Mouse (Mus musculus) embryonic facial prominence, embryonic 12.5 days (tissue): ENCODE data around the gene Cnrip1. TPM values are rescaled to one million over a fixed set of nuclear protein-coding genes. Genes with fewer than 3 reads are reported as not detected.
"Not testable (repeated sequence)": the region's sequence is repeated elsewhere in the genome, so short reads cannot be mapped to it uniquely, and the experiment has no call there.

Source experiments
- ATAC-seq: fragments of 200-750 bp; cut with Nextera tagmentation; 2 replicates; pipeline ENCODE4 v1.8.0; 2017; ENCODE audit not compliant: insufficient number of reproducible peaks, insufficient read depth, low FRiP score, low TSS enrichment
- H3K27ac ChIP-seq: fragments of 300-500 bp; sonication (generic); 2 replicates; pipeline ENCODE4 v1.5.1; 2016; ENCODE audit warnings: mild to moderate bottlenecking
- H3K27me3 ChIP-seq: fragments of 300-500 bp; sonication (generic); 2 replicates; pipeline ENCODE4 v1.6.1; 2016; ENCODE audit warnings: mild to moderate bottlenecking, moderate library complexity
- H3K36me3 ChIP-seq: fragments of 300-500 bp; sonication (generic); 2 replicates; pipeline ENCODE4 v1.6.1; 2016; ENCODE audit warnings: mild to moderate bottlenecking
- H3K4me1 ChIP-seq: fragments of 300-500 bp; sonication (generic); 2 replicates; pipeline ENCODE4 v1.6.1; 2016
- H3K4me2 ChIP-seq: fragments of 300-500 bp; sonication (generic); replicated peaks from 2 replicates; pipeline ENCODE4 v1.6.1; 2016; ENCODE audit warnings: mild to moderate bottlenecking, moderate library complexity
- H3K4me3 ChIP-seq: fragments of 300-500 bp; sonication (generic); 2 replicates; pipeline ENCODE4 v1.5.1; 2016; ENCODE audit warnings: mild to moderate bottlenecking
- H3K9ac ChIP-seq: fragments of 300-500 bp; sonication (generic); 2 replicates; pipeline ENCODE4 v1.6.1; 2016; ENCODE audit warnings: mild to moderate bottlenecking, moderate library complexity
- H3K9me3 ChIP-seq: fragments of 300-500 bp; sonication (generic); 2 replicates; pipeline ENCODE4 v1.6.1; 2016; ENCODE audit warnings: mild to moderate bottlenecking, moderate library complexity
- WGBS: fragments of 180-500 bp; shearing (Covaris S2); methylation state at CpG from one replicate; pipeline ENCODE4 v1.1.7; 2016; 5-methylcytosine and 5-hydroxymethylcytosine counted together
- polyA plus RNA-seq: library from polyadenylated mRNA; unstranded; fragments of >200 nt; fragmentation: Nextera tagmentation; extraction: Ambion mirVana; gene quantifications from 2 replicates; pipeline ENCODE4 v1.2.1, GENCODE M21; 2016

Cnrip1 gene
- polyA plus RNA-seq, 1 experiment from 2014 or later = 23.7 TPM

DNA sequence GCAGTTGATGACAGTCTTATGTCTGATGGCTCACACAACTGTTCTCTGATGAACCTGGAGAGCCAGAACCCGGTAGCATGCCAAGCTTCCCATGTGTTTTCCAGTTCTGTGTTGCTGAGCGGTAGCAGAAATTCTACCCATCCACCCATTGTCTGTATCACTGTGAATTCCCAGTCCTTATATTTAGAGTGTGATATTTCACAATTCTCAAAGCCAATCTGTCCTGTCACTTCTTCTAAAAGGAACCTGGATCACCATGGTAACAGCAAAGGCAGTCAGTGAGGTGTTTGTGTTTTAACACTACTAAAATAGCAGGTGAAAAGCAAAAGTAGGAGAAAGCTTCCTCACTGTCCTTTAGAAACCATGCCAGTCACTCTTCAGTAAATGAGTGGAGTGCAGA lies 5.6 kb upstream of the Cnrip1 start:
- Histone ChIP-seq H3K27me3 (no peaks in the 10 kb centered on the region), H3K9me3 (no peaks in the 10 kb centered on the region), H3K9ac (no peak overlapping the region), H3K4me2 (no peak overlapping the region), H3K36me3 (no peaks in the 10 kb centered on the region), H3K4me3 (no peak overlapping the region), H3K4me1 (no peaks in the 10 kb centered on the region), H3K27ac (no peak overlapping the region)
- WGBS = 78% methylated on average over 2 of the region's 2 CpGs
- no peak for ATAC-seq

DNA sequence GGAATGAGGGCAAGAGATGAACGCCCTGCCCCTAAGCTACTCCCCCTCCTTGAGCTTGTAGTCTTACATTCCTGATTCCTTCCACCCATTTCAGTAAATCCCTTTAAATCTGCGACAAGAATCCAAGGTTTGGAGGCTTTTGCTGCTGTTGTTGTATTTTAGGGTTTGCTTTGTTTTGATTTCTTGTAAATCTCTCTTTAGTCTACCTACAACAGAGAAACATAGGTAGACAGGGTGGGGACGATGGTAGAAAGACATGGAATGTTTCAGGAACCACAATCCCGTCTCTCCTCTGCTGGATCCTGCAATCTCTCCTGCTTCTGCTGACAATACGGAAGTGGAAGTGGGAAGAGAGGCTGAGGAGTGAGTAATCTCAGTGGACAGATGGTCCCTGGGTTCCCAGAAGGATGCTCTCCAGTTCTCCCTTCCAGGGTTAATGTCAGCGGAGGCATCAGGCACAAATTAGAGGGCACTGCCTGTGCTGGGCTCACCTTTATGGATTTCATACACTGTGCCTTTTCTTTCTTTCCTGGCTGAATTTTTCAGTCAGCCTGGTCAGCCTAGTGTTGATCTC lies 1.2 kb downstream of the Cnrip1 start:
- Histone ChIP-seq H3K4me3 (peak overlapping the region; percentile 58), H3K36me3 (no peaks in the 10 kb centered on the region), H3K27ac (no peak overlapping the region), H3K4me1 (peaks cover 11% of the 10 kb centered on the region; the same call in 1 of the 2 replicates), H3K9me3 (no peaks in the 10 kb centered on the region), H3K9ac (peak overlapping the region; percentile 54), H3K4me2 (peak overlapping the region; percentile 86), H3K27me3 (no peaks in the 10 kb centered on the region)
- 17% methylated on average over 6 of the region's 6 CpGs for WGBS
- ATAC-seq = no peak; the same call in 1 of the 2 replicates

DNA sequence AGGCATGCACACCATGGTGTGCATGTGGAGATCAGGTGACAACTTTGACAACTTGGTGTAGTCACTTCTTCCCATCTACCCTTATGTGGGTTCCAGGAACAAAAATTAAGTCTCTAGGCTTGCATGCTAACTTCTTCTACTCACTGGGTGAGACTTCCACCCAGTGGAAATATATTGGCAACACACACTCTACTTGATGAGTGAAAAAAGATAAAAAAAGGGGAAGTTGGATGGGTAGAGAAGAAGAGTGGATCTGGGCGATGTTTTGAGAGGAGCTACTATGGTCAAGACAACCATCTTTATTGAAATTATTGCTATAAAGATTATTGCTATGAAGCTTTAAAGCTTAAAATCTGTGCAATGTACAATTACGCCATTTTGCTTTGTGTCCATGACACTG lies 18.0 kb downstream of the Cnrip1 start:
- H3K27ac ChIP-seq, H3K9ac ChIP-seq, H3K27me3 ChIP-seq, H3K9me3 ChIP-seq, H3K4me3 ChIP-seq, ATAC-seq, H3K4me2 ChIP-seq, H3K36me3 ChIP-seq, H3K4me1 ChIP-seq: not testable (repeated sequence)
- 90% methylated on average over 2 of the region's 2 CpGs for WGBS

DNA sequence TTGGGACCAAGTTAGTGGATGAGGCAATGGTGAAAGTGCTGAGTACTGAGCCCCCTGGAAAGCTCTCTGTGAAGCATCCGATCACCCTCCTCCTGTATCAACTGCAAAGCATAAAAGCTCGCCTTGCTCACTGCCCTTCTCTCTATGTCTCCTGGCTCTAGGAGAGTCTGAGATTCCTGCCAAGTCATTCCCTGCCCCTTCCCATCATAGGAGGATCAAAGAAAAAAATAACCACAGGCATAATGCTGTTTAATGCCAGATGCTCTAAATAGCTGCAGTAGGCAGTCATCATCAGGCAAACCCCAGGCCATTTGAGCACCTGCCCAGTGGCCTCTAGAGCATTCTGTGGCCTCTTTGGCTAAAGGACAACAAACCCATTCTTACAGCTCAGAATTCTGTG lies 24.3 kb downstream of the Cnrip1 start:
- WGBS = 75% methylated on average over 2 of the region's 2 CpGs
- no peak for ATAC-seq
- no peak overlapping the region for H3K27ac ChIP-seq

DNA sequence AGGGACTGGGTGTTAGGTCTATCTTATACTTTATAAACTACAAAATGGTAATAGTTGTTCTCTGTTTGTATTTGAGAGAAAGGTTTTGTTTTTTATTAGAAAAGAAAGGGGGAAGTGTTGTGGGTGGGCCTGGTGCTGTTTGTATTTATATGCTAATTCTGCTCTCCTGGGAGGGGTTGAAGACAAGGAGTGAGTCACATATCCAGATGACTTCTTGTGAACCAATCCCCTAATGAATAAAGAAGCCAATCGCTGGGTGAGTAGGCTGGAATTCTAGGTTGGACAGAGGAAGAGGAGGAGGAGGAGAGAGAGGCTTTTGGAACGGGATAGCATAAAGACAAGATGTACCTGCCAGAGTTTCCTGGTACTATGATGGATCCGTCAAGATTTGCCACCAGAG lies 30.7 kb downstream of the Cnrip1 start:
- no peak for ATAC-seq
- H3K9me3 ChIP-seq = no peaks in the 10 kb centered on the region
- H3K4me2 ChIP-seq = no peak overlapping the region
- H3K36me3 ChIP-seq = no peaks in the 10 kb centered on the region
- 58% methylated on average over 3 of the region's 3 CpGs for WGBS
- no peaks in the 10 kb centered on the region for H3K27me3 ChIP-seq
- H3K4me3 ChIP-seq = no peak overlapping the region
- H3K9ac ChIP-seq = no peak overlapping the region
- peaks cover 14% of the 10 kb centered on the region; the same call in 1 of the 2 replicates for H3K4me1 ChIP-seq
- H3K27ac ChIP-seq = no peak overlapping the region

More for the DNA sequence above, 24.3 kb downstream of the Cnrip1 start:
- Histone ChIP-seq H3K27me3 (no peaks in the 10 kb centered on the region), H3K4me1 (no peaks in the 10 kb centered on the region), H3K4me3 (no peak overlapping the region), H3K4me2 (no peak overlapping the region), H3K9ac (no peak overlapping the region), H3K9me3 (no peaks in the 10 kb centered on the region), H3K36me3 (no peaks in the 10 kb centered on the region)

DNA sequence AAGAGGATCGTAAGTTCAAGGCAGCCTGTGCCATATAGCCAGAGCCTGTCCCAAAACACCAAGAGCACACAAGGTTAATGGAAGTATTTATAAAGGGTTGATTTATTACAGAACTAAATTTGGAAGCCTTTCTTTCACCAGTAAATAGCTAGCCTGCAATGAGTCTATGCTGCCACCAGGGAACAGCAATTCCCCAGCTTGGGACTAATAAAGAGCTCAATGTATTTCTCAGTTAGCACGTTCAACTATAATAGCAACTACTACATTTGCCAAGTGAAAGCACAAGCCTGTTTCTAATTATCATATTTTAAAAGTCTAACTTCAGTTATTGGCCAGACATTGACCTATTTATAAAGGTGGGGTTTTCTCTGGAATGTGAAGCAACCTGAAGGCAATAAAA lies 31.6 kb downstream of the Cnrip1 start:
- no peaks in the 10 kb centered on the region for H3K9me3 ChIP-seq
- no peak overlapping the region for H3K27ac ChIP-seq
- H3K4me3 ChIP-seq = no peak overlapping the region
- 44% methylated on average over 2 of the region's 2 CpGs for WGBS
- H3K4me2 ChIP-seq = no peak overlapping the region
- ATAC-seq = no peak
- H3K27me3 ChIP-seq = no peaks in the 10 kb centered on the region
- H3K36me3 ChIP-seq = no peaks in the 10 kb centered on the region
- peaks cover 14% of the 10 kb centered on the region; the same call in 1 of the 2 replicates for H3K4me1 ChIP-seq
- H3K9ac ChIP-seq = no peak overlapping the region

DNA sequence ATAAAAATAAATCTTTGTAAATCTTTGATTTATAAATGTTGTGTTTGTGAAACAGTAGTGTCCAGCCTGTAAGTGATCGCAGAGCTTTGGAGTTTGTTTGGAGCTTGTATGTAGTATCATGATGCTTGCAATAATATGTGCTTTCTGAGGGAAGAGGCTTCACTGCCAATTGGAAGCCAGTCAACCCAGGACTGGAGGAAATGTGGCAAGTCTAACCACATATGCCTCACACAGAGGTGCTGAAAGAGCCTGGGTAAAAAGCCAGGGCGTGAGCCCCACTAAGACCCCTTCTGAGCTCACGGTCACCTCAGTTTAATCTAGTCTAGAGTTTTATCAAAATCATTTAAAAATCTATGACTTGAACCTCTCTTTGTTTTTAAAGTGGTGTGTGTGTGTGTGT lies 32.1 kb downstream of the Cnrip1 start:
- Histone ChIP-seq H3K27me3 (no peaks in the 10 kb centered on the region), H3K9ac (no peak overlapping the region), H3K9me3 (no peaks in the 10 kb centered on the region), H3K4me2 (no peak overlapping the region), H3K4me3 (no peak overlapping the region), H3K4me1 (peaks cover 14% of the 10 kb centered on the region; the same call in 1 of the 2 replicates), H3K36me3 (no peaks in the 10 kb centered on the region), H3K27ac (no peak overlapping the region)
- ATAC-seq = no peak
- 87% methylated on average over 3 of the region's 3 CpGs for WGBS

DNA sequence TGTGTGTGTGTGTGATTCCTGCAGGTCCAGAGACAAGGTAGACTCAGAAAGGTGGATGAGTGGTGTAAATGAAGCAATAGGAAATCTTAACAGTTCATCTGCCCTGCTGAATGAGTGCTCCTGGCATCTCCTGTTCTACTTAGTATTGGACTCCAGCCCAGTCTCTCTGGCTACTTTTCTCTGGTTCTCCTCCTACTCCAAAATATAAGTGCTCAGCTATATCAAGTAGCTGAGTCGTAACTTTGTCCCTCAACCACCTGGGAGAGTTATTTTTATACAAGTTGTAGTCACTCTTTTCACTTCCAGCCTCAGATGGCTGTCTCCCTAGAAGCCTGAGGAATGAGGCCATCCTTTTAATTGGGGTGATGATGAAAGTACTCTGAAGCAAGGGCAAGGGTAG lies 32.5 kb downstream of the Cnrip1 start:
- Histone ChIP-seq H3K27me3 (no peaks in the 10 kb centered on the region), H3K9me3 (no peaks in the 10 kb centered on the region), H3K27ac (no peak overlapping the region), H3K4me2 (no peak overlapping the region), H3K4me1 (peaks cover 14% of the 10 kb centered on the region; the same call in 1 of the 2 replicates), H3K36me3 (no peaks in the 10 kb centered on the region), H3K9ac (no peak overlapping the region), H3K4me3 (no peak overlapping the region)
- no peak for ATAC-seq
- WGBS = 39% methylated on average over 1 of the region's 1 CpGs

DNA sequence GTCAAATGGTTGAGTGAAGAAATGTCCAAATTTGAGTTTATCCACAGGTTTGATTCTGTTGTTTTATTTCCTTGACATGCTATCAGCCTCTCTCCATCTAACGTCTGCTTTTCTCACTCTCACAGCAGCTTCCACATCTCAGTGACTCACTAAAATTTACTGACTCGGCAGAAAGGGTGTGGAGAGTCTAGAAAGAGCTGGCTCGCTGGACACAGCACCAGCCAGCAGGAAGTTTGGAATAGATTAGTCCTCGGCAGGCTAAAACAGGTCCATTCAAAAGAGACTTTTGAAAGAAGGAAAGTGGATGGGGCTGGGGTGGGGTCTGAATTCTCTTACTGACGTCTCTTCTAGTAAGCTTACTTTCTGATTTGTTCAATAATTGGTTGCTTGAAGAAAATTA lies 34.7 kb downstream of the Cnrip1 start:
- Histone ChIP-seq H3K27me3 (no peaks in the 10 kb centered on the region), H3K27ac (no peak overlapping the region)
- ATAC-seq = no peak

DNA sequence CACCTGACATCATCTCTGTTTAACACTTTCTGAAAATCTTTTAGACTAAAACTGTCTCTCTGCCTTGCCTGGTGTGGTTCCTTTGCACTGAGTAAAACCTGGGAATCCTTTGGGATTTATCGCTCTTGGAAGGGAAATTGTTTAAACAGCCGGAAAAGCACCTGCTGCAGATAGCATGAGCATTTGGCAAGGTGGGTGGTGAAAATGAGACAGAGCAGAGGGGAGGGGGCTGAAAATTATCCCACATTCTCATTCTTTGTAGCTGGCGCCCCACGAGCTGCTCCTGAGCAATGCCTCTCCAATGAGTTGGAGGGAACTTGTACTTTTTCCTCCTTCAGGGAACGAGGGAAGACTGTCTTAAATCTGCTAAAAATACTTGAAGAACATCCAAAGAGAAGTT lies 55.5 kb downstream of the Cnrip1 start:
- no peaks in the 10 kb centered on the region for H3K9me3 ChIP-seq
- no peaks in the 10 kb centered on the region for H3K4me1 ChIP-seq
- no peak overlapping the region for H3K4me2 ChIP-seq
- H3K27ac ChIP-seq = no peak overlapping the region
- no peak for ATAC-seq
- WGBS = 80% methylated on average over 5 of the region's 5 CpGs
- no peak overlapping the region for H3K9ac ChIP-seq
- no peaks in the 10 kb centered on the region for H3K36me3 ChIP-seq
- H3K27me3 ChIP-seq = no peaks in the 10 kb centered on the region
- H3K4me3 ChIP-seq = no peak overlapping the region

More for the DNA sequence above, 34.7 kb downstream of the Cnrip1 start:
- H3K4me1 ChIP-seq = peaks cover 14% of the 10 kb centered on the region; the same call in 1 of the 2 replicates
- no peak overlapping the region for H3K4me2 ChIP-seq
- no peak overlapping the region for H3K9ac ChIP-seq
- no peaks in the 10 kb centered on the region for H3K9me3 ChIP-seq
- H3K36me3 ChIP-seq = no peaks in the 10 kb centered on the region
- no peak overlapping the region for H3K4me3 ChIP-seq
- 17% methylated on average over 5 of the region's 5 CpGs for WGBS

DNA sequence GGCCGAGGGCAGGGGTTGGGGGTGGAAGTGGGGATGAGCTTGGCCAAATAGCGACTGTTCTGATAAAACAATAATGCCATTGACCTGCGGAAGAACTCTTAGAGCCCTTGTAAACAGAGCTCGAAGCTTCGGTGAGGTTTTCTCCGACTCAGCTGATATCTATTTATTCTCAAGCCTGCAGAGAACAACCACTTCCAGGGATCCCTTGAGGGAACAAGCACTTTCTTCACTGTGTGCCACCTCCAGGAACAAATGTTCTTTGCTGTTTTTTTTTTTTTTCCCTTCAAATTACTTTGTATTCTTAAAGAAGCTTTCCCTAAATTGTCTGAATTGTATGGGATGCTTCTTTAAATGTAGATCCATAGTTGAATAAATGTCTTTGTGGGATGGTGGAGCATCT lies 56.0 kb downstream of the Cnrip1 start:
- H3K36me3 ChIP-seq = no peaks in the 10 kb centered on the region
- no peak for ATAC-seq
- no peaks in the 10 kb centered on the region for H3K4me1 ChIP-seq
- no peak overlapping the region for H3K4me3 ChIP-seq
- no peak overlapping the region for H3K4me2 ChIP-seq
- H3K27ac ChIP-seq = no peak overlapping the region
- WGBS = 48% methylated on average over 6 of the region's 6 CpGs
- H3K9ac ChIP-seq = no peak overlapping the region
- no peaks in the 10 kb centered on the region for H3K27me3 ChIP-seq
- H3K9me3 ChIP-seq = no peaks in the 10 kb centered on the region

DNA sequence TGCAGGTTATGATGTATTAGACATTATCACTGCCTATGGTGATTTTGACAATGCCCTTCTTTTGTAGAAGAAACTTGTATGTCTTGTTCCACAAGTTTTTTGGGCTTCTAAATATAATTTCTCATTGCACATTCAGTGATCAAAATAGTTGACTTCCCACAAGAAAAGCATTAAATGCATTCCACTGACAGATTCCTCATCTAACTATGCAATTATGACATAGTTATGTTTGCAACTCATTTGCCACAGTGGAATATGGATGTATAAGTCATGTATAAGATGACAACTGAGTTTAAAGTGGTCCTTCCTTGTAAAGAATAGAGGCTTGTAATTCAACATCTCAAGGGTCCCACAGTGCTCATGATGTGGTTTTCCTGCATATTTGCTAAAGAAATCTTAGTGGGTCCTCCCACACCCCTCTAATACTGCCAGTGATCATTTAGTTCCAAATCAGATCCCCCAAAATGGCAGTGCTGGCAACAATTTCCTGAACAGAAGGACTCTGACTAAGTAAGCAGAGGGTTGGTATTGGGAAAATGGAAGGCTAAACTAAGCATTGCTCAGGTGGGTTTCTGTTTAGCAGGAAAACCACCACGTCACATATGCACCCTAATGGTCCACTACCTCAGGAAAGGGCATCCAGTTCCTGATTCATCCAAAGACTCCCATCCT lies 61.2 kb downstream of the Cnrip1 start:
- Histone ChIP-seq H3K4me1 (no peaks in the 10 kb centered on the region), H3K27ac (no peak overlapping the region), H3K4me3 (no peak overlapping the region), H3K4me2 (no peak overlapping the region), H3K27me3 (no peaks in the 10 kb centered on the region), H3K9ac (no peak overlapping the region), H3K36me3 (no peaks in the 10 kb centered on the region), H3K9me3 (no peaks in the 10 kb centered on the region)
- 85% methylated on average over 1 of the region's 1 CpGs for WGBS
- ATAC-seq = no peak
